32 mouse cellular contexts compared by ENCODE assay signal in genomic region chr13:46900870-46901555, GRCm38 (mm10). TPM values are rescaled to one million over a fixed set of nuclear protein-coding genes. Genes with fewer than 3 reads are reported as not detected.
DNase-seq lines count a peak whose midpoint lies in the region; ATAC-seq and TF ChIP-seq lines count a peak whose summit lies in the region.
"Had no signal": no experiment of that assay in that cellular context is flagged by ENCODE, and none has a peak within 500 bp of the region (broad histone marks: within the 10 kb centered on the region; RNA-seq: fewer than 3 reads in every experiment).

No protein-coding gene starts in this region.

- peaks cover 22% of the 10 kb centered on the region for H3K4me1 ChIP-seq in heart, embryonic 11.5 days (ENCODE audit: control insufficient read depth, insufficient read depth, low read length)
- no peaks in the 10 kb centered on the region for H3K4me1 ChIP-seq in kidney, embryonic 16.5 days (ENCODE audit: insufficient read depth, low read length)

- no peak overlapping the region for H3K4me2 ChIP-seq in heart, embryonic 11.5 days
- H3K4me2 ChIP-seq in kidney, embryonic 16.5 days (replicated peaks; ENCODE audit: low read depth, low read length) = no peak overlapping the region
- H3K4me2 ChIP-seq: forebrain, embryonic 12.5 days; hindbrain, embryonic 14.5 days; midbrain, embryonic 13.5 days had no signal

- H3K27ac ChIP-seq in heart, embryonic 11.5 days (ENCODE audit: low read depth, low read length) = peak overlapping the region; percentile 68; the same call in 1 of the 2 replicates
- H3K27ac ChIP-seq in layer of hippocampus, adult 2 months = no peak overlapping the region
- H3K27ac ChIP-seq in kidney, embryonic 16.5 days (ENCODE audit: low read length) = no peak overlapping the region
- H3K27ac ChIP-seq: forebrain, embryonic 12.5 days; hindbrain, embryonic 14.5 days; kidney, postnatal 0 days; liver, embryonic 14.5 days; macrophage; midbrain, embryonic 13.5 days; stomach, postnatal 0 days had no signal

- no peaks in the 10 kb centered on the region for H3K27me3 ChIP-seq in heart, embryonic 11.5 days (ENCODE audit: control insufficient read depth, insufficient read depth, low read length)
- H3K27me3 ChIP-seq in kidney, embryonic 16.5 days (ENCODE audit: insufficient read depth, low read length) = no peaks in the 10 kb centered on the region
- H3K27me3 ChIP-seq: CH12.LX; forebrain, embryonic 12.5 days; midbrain, embryonic 13.5 days had no signal

- TF ChIP-seq CTCF in layer of hippocampus, adult 2 months (conservative IDR thresholded peaks at IDR 0.05) = peak; percentile 23; the same call in 1 of the 2 replicates

- peaks cover 2% of the 10 kb centered on the region; the same call in 1 of the 2 replicates for H3K36me3 ChIP-seq in heart, embryonic 11.5 days (ENCODE audit: control insufficient read depth, insufficient read depth, low read length)
- H3K36me3 ChIP-seq in kidney, embryonic 16.5 days (ENCODE audit: insufficient read depth, low read length) = no peaks in the 10 kb centered on the region
- H3K36me3 ChIP-seq: forebrain, embryonic 12.5 days had no signal

- intact Hi-C loops in gastrocnemius, postnatal 36 days (cut with DNase I) = no loop called here
- intact Hi-C loops in heart, postnatal 10 days (cut with DNase I) = no loop called here

- peak; percentile 24 for DNase-seq in gastrocnemius, adult 18-20 months (ENCODE audit: low spot score)
- DNase-seq in gastrocnemius, postnatal 36 days = no peak
- DNase-seq in heart, postnatal 10 days = no peak
- no peak for DNase-seq in layer of hippocampus, adult 2 months (ENCODE audit: low spot score in 2 of 2)
- DNase-seq in layer of hippocampus, adult 18-20 months (ENCODE audit: low spot score in 2 of 2) = no peak
- DNase-seq in skeletal muscle tissue, adult 2 months (ENCODE audit: low read depth, low spot score) = peak; percentile 63
- DNase-seq: adrenal gland, adult 2 months; cerebellum, adult 2 months; cerebellum, postnatal 14 days; forebrain, postnatal 0 days; gastrocnemius, postnatal 14 days; kidney, adult 11 months; kidney, postnatal 4 days; layer of hippocampus, adult 9-11 months; liver; lung, adult 2 months; lung, postnatal 10 days; right cerebral cortex, postnatal 25 days; thymus, adult 18-20 months; thymus, postnatal 25 days had no signal

- no peak for ATAC-seq in heart, embryonic 11.5 days (replicated peaks; ENCODE audit: insufficient number of reproducible peaks, low FRiP score, low TSS enrichment)
- no peak for ATAC-seq in kidney, embryonic 16.5 days (ENCODE audit: low FRiP score, low TSS enrichment)
- ATAC-seq: activated CD4-positive, CD25-positive, alpha-beta regulatory T cell, adult 4 months; forebrain, postnatal 0 days; midbrain, embryonic 13.5 days had no signal

- H3K4me3 ChIP-seq in heart, embryonic 11.5 days (ENCODE audit: low read depth, low read length) = no peak overlapping the region
- H3K4me3 ChIP-seq in layer of hippocampus, adult 2 months = no peak overlapping the region
- no peak overlapping the region for H3K4me3 ChIP-seq in kidney, embryonic 16.5 days (ENCODE audit: low read length)
- H3K4me3 ChIP-seq: erythroblast, embryonic 14.5 days; forebrain, embryonic 12.5 days; midbrain, embryonic 13.5 days had no signal

- 75% methylated on average over 11 of the region's 11 CpGs for WGBS in heart, embryonic 11.5 days (ENCODE audit: insufficient replicate concordance)
- WGBS in kidney, embryonic 16.5 days = 83% methylated on average over 11 of the region's 11 CpGs

- no peaks in the 10 kb centered on the region for H3K9me3 ChIP-seq in heart, embryonic 11.5 days (replicated peaks; ENCODE audit: control insufficient read depth, low read length)
- H3K9me3 ChIP-seq in kidney, embryonic 16.5 days (ENCODE audit: low read length) = no peaks in the 10 kb centered on the region
- H3K9me3 ChIP-seq: forebrain, embryonic 12.5 days; midbrain, embryonic 13.5 days had no signal

- no peak overlapping the region for H3K9ac ChIP-seq in heart, embryonic 11.5 days (ENCODE audit: low read depth, low read length)
- no peak overlapping the region for H3K9ac ChIP-seq in kidney, embryonic 16.5 days (replicated peaks; ENCODE audit: low read length)
- H3K9ac ChIP-seq: forebrain, embryonic 12.5 days; forebrain, postnatal 0 days; hindbrain, embryonic 14.5 days; liver, embryonic 14.5 days; midbrain, embryonic 13.5 days had no signal

RNA-seq across cellular contexts. Expression of gene Kif13a, which starts 28.7 kb away (rescaled TPM):
- total RNA-seq in gastrocnemius, adult 18-20 months (2021) = 10 to 100 TPM; 82.9 to 87.5 TPM
- total RNA-seq in gastrocnemius, postnatal 36 days (2021) = 10 to 100 TPM; 73.1 to 81.3 TPM
- polyA plus RNA-seq in heart, embryonic 11.5 days (2014; fragmentation: Nextera tagmentation; extraction: Ambion mirVana) = 39.8 and 42.6 TPM in 2 replicates
- 100 to 1,000 TPM in 1 of 2 experiments, 10 to 100 TPM in 1; 98.7 to 101 TPM for total RNA-seq in heart, postnatal 10 days (2021)
- total RNA-seq in layer of hippocampus, adult 2 months (2021) = 10 to 100 TPM; 20.9 to 21.7 TPM
- 10 to 100 TPM; 23.4 to 23.5 TPM for total RNA-seq in layer of hippocampus, adult 18-20 months (2021)
- 8.1 and 10.1 TPM in 2 replicates for polyA plus RNA-seq in kidney, embryonic 16.5 days (2015; fragmentation: Nextera tagmentation; extraction: Ambion mirVana)
- total RNA-seq: CH12.LX had no signal

Comparison
In these comparisons a context has a peak if more than half of its experiments do, and no peak if none do; other contexts are left out.
1. DNase-seq: peak in gastrocnemius, adult 18-20 months (single experiment) and skeletal muscle tissue, adult 2 months (single experiment); none in gastrocnemius, postnatal 36 days (0 of 2), heart, postnatal 10 days (0 of 2), layer of hippocampus, adult 2 months (0 of 2) and layer of hippocampus, adult 18-20 months (0 of 2).